ENCODE assay signal across 25 mouse cellular contexts in genomic region chr10:43783304-43783703, GRCm38 (mm10).
"Had no signal": no experiment of that assay in that cellular context is flagged by ENCODE, and none has a peak within 500 bp of the region (broad histone marks: within the 10 kb centered on the region; RNA-seq: fewer than 3 reads in every experiment).

No protein-coding gene starts in this region.

- H3K4me3 ChIP-seq: heart, adult 2 months; heart, embryonic 13.5 days; heart, embryonic 15.5 days; hindbrain, embryonic 10.5 days; hindbrain, embryonic 12.5 days; intestine, embryonic 15.5 days; layer of hippocampus, adult 2 months; left cerebral cortex, adult 2 months; limb, embryonic 13.5 days; limb, embryonic 15.5 days; liver, embryonic 12.5 days had no signal

- H3K9me3 ChIP-seq: limb, embryonic 15.5 days had no signal

- H3K27ac ChIP-seq: heart, adult 2 months; heart, embryonic 13.5 days; heart, embryonic 15.5 days; hindbrain, embryonic 10.5 days; hindbrain, embryonic 12.5 days; hindbrain, embryonic 14.5 days; intestine, embryonic 15.5 days; layer of hippocampus, adult 2 months; left cerebral cortex, adult 2 months; limb, embryonic 13.5 days; limb, embryonic 15.5 days; liver, embryonic 12.5 days had no signal

- H3K36me3 ChIP-seq: heart, embryonic 13.5 days; heart, embryonic 15.5 days; hindbrain, embryonic 10.5 days; hindbrain, embryonic 12.5 days; intestine, embryonic 15.5 days; limb, embryonic 13.5 days; limb, embryonic 15.5 days; liver, embryonic 12.5 days had no signal

- DNase-seq: gastrocnemius, postnatal 14 days; gastrocnemius, postnatal 36 days; heart, adult 2 months; heart, postnatal 4 days; kidney, adult 18-20 months; kidney, adult 8-10 months; kidney, postnatal 10 days; kidney, postnatal 25 days; kidney, postnatal 4 days; left cerebral cortex, postnatal 4 days had no signal

- H3K4me1 ChIP-seq: heart, embryonic 15.5 days; hindbrain, embryonic 10.5 days; hindbrain, embryonic 12.5 days; intestine, embryonic 15.5 days; limb, embryonic 15.5 days; liver, embryonic 12.5 days had no signal

- H3K27me3 ChIP-seq: heart, embryonic 13.5 days; heart, embryonic 15.5 days; hindbrain, embryonic 12.5 days; intestine, embryonic 15.5 days; limb, embryonic 13.5 days; limb, embryonic 15.5 days; liver, embryonic 12.5 days had no signal

- H3K9ac ChIP-seq: heart, embryonic 13.5 days; heart, embryonic 15.5 days; hindbrain, embryonic 12.5 days; hindbrain, embryonic 14.5 days; intestine, embryonic 15.5 days; limb, embryonic 13.5 days; limb, embryonic 15.5 days; liver, embryonic 12.5 days had no signal

- H3K4me2 ChIP-seq: heart, embryonic 11.5 days; heart, embryonic 13.5 days; heart, embryonic 15.5 days; hindbrain, embryonic 12.5 days; hindbrain, embryonic 14.5 days; intestine, embryonic 15.5 days; limb, embryonic 13.5 days; limb, embryonic 15.5 days; liver, embryonic 12.5 days had no signal

- ATAC-seq: hindbrain, embryonic 16.5 days; inflammation-experienced regulatory T-cells, adult 6 months; intestine, embryonic 15.5 days; intestine, postnatal 0 days; liver, embryonic 12.5 days had no signal
